Mouse (Mus musculus): ENCODE data around the gene Prcc. TPM values are rescaled to one million over a fixed set of nuclear protein-coding genes. Genes with fewer than 3 reads are reported as not detected.
A peak's percentile ranks its signal among the peaks of the same experiment; 100 is the strongest.
"Not testable (repeated sequence)": the region's sequence is repeated elsewhere in the genome, so short reads cannot be mapped to it uniquely, and the experiment has no call there.

The Prcc gene
- polyA plus RNA-seq, 1 experiment, result 56.5 TPM

- TF ChIP-seq CTCF (IDR thresholded peaks at IDR 0.05; ENCODE audit: control insufficient read depth, insufficient read depth, low read length) (no peak), POLR2A (IDR thresholded peaks at IDR 0.05; ENCODE audit: borderline replicate concordance, control insufficient read depth, low read depth, low read length) (no peak)
- Histone ChIP-seq H3K4me3 (replicated peaks; ENCODE audit: control insufficient read depth, low read depth, low read length) (peak overlapping the region; percentile 1), H3K27ac (ENCODE audit: control insufficient read depth, insufficient read depth, low read depth, low read length, poor library complexity) (peak overlapping the region; percentile 75), H3K4me1 (ENCODE audit: control insufficient read depth, insufficient read depth, low read length) (peaks cover 6% of the 10 kb centered on the region)
- WGBS, result 3% methylated on average over 1 of the region's 1 CpGs
Measured at GRCm38 (mm10) chr3:87901036-87901624, 15.7 kb upstream of the Prcc start.

GRCm38 (mm10) chr3:87899776-87900175, 14.4 kb upstream of the Prcc start:
- TF ChIP-seq CTCF (IDR thresholded peaks at IDR 0.05; ENCODE audit: control insufficient read depth, insufficient read depth, low read length) (no peak), POLR2A (IDR thresholded peaks at IDR 0.05; ENCODE audit: borderline replicate concordance, control insufficient read depth, low read depth, low read length) (no peak)
- H3K4me1 ChIP-seq (ENCODE audit: control insufficient read depth, insufficient read depth, low read length), result peaks cover 6% of the 10 kb centered on the region
- WGBS, result 83% methylated on average over 3 of the region's 3 CpGs
- no peak overlapping the region for H3K4me3 ChIP-seq (replicated peaks; ENCODE audit: control insufficient read depth, low read depth, low read length)
- H3K27ac ChIP-seq (ENCODE audit: control insufficient read depth, insufficient read depth, low read depth, low read length, poor library complexity), result no peak overlapping the region

GRCm38 (mm10) chr3:87899266-87899665, 13.9 kb upstream of the Prcc start:
- Histone ChIP-seq H3K27ac (ENCODE audit: control insufficient read depth, insufficient read depth, low read depth, low read length, poor library complexity) (no peak overlapping the region), H3K4me1 (ENCODE audit: control insufficient read depth, insufficient read depth, low read length) (peaks cover 6% of the 10 kb centered on the region), H3K4me3 (replicated peaks; ENCODE audit: control insufficient read depth, low read depth, low read length) (no peak overlapping the region)
- WGBS, result 46% methylated on average over 3 of the region's 3 CpGs
- TF ChIP-seq CTCF (IDR thresholded peaks at IDR 0.05; ENCODE audit: control insufficient read depth, insufficient read depth, low read length) (no peak), POLR2A (IDR thresholded peaks at IDR 0.05; ENCODE audit: borderline replicate concordance, control insufficient read depth, low read depth, low read length) (no peak)

GRCm38 (mm10) chr3:87893367-87893905, 8.0 kb upstream of the Prcc start:
- 70% methylated on average over 3 of the region's 3 CpGs for WGBS

GRCm38 (mm10) chr3:87891481-87891880, 6.1 kb upstream of the Prcc start:
- Histone ChIP-seq H3K27ac (ENCODE audit: control insufficient read depth, insufficient read depth, low read depth, low read length, poor library complexity) (no peak overlapping the region), H3K4me3 (replicated peaks; ENCODE audit: control insufficient read depth, low read depth, low read length) (no peak overlapping the region), H3K4me1 (ENCODE audit: control insufficient read depth, insufficient read depth, low read length) (no peaks in the 10 kb centered on the region)
- TF ChIP-seq CTCF (IDR thresholded peaks at IDR 0.05; ENCODE audit: control insufficient read depth, insufficient read depth, low read length) (no peak), POLR2A (IDR thresholded peaks at IDR 0.05; ENCODE audit: borderline replicate concordance, control insufficient read depth, low read depth, low read length) (no peak)
- 49% methylated on average over 3 of the region's 3 CpGs for WGBS

More at GRCm38 (mm10) chr3:87893367-87893905, 8.0 kb upstream of the Prcc start:
- Histone ChIP-seq H3K4me1 (ENCODE audit: control insufficient read depth, insufficient read depth, low read length) (no peaks in the 10 kb centered on the region), H3K4me3 (replicated peaks; ENCODE audit: control insufficient read depth, low read depth, low read length) (no peak overlapping the region), H3K27ac (ENCODE audit: control insufficient read depth, insufficient read depth, low read depth, low read length, poor library complexity) (no peak overlapping the region)
- TF ChIP-seq CTCF (IDR thresholded peaks at IDR 0.05; ENCODE audit: control insufficient read depth, insufficient read depth, low read length) (no peak), POLR2A (IDR thresholded peaks at IDR 0.05; ENCODE audit: borderline replicate concordance, control insufficient read depth, low read depth, low read length) (no peak)

- H3K4me1 ChIP-seq (ENCODE audit: control insufficient read depth, insufficient read depth, low read length); H3K27ac ChIP-seq (ENCODE audit: control insufficient read depth, insufficient read depth, low read depth, low read length, poor library complexity); H3K4me3 ChIP-seq (replicated peaks; ENCODE audit: control insufficient read depth, low read depth, low read length): not testable (repeated sequence)
- WGBS, result 75% methylated on average over 4 of the region's 4 CpGs
Measured at GRCm38 (mm10) chr3:87887400-87887799, 2.0 kb upstream of the Prcc start.

GRCm38 (mm10) chr3:87886416-87886815, 1.0 kb upstream of the Prcc start:
- TF ChIP-seq POLR2A (IDR thresholded peaks at IDR 0.05; ENCODE audit: borderline replicate concordance, control insufficient read depth, low read depth, low read length), result no peak
- no peak for TF ChIP-seq CTCF (IDR thresholded peaks at IDR 0.05; ENCODE audit: control insufficient read depth, insufficient read depth, low read length)
- no peak overlapping the region for H3K27ac ChIP-seq (ENCODE audit: control insufficient read depth, insufficient read depth, low read depth, low read length, poor library complexity)
- 81% methylated on average over 6 of the region's 6 CpGs for WGBS
- peak overlapping the region; percentile 33 for H3K4me3 ChIP-seq (replicated peaks; ENCODE audit: control insufficient read depth, low read depth, low read length)
- H3K4me1 ChIP-seq (ENCODE audit: control insufficient read depth, insufficient read depth, low read length), result peaks cover 1% of the 10 kb centered on the region; the same call in 1 of the 2 replicates

- H3K4me1 ChIP-seq (ENCODE audit: control insufficient read depth, insufficient read depth, low read length), result peaks cover 1% of the 10 kb centered on the region; the same call in 1 of the 2 replicates
- WGBS, result 8% methylated on average over 10 of the region's 10 CpGs
- TF ChIP-seq POLR2A (IDR thresholded peaks at IDR 0.05; ENCODE audit: borderline replicate concordance, control insufficient read depth, low read depth, low read length), result no peak
- no peak for TF ChIP-seq CTCF (IDR thresholded peaks at IDR 0.05; ENCODE audit: control insufficient read depth, insufficient read depth, low read length)
- no peak overlapping the region for H3K27ac ChIP-seq (ENCODE audit: control insufficient read depth, insufficient read depth, low read depth, low read length, poor library complexity)
- peak overlapping the region; percentile 80 for H3K4me3 ChIP-seq (replicated peaks; ENCODE audit: control insufficient read depth, low read depth, low read length)
Measured at GRCm38 (mm10) chr3:87886004-87886365, 577 bp upstream of the Prcc start.

All from bone marrow, adult 2 months (tissue).